Mouse (Mus musculus) ES-Bruce4 (cell line): ENCODE measurements around the gene Spata18.

Experiments used
- CTCF ChIP-seq: IDR thresholded peaks from one replicate; pipeline ENCODE4 v1.8.1; 2011; ENCODE audit warnings: low read depth, low read length
- EP300 ChIP-seq: IDR thresholded peaks from 2 replicates; pipeline ENCODE4 v1.6.1; 2011; ENCODE audit warnings: low read depth, low read length; ENCODE audit not compliant: insufficient read depth
- POLR2A ChIP-seq: IDR thresholded peaks from one replicate; pipeline ENCODE4 v1.8.1; 2011; ENCODE audit warnings: low read length; ENCODE audit not compliant: insufficient read depth

DNA sequence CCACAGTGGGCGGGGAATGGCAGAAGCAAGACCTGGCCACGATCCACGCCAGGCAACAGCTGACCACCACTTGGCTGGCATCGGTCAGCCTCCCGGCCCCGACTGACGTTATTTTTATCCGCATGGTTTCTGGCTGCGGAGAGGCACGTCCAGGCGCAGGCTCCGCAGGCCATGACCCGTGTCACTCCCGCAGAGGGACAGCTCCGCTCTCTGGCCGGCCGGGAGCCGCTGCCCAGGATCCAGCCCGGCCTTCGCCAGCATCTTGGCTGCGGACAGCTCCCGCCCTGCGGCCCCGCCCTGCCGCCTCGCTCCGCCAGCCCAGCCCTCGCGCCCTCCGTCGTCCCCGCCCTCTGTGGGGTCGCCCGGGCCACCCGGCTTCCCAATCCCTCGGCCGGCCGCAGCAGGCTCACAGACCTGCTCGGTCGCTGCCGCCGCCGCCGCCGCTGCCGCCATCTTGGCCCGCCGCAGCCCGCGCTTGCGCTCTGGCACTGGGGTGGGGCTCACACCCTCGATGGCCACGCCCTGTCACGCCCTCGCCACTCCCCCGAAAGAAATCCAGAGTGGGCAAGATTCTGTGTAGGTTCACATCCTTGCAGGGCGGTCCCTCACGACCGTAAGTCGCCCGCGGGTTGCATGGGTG, 3.8 kb upstream of the Spata18 start, which contains the start of gene Sgcb:
- TF ChIP-seq CTCF (no peak), POLR2A (no peak), EP300 (no peak)
